Mouse (Mus musculus) stomach, embryonic 14.5 days (tissue): ENCODE measurements around the gene Ttyh3. TPM values are rescaled to one million over a fixed set of nuclear protein-coding genes. Genes with fewer than 3 reads are reported as not detected.

Source experiments
- ATAC-seq: fragments of 200-750 bp; cut with Nextera tagmentation; 2 replicates; pipeline ENCODE4 v1.8.0; 2017; ENCODE audit warnings: low read depth, moderate TSS enrichment; ENCODE audit not compliant: insufficient number of reproducible peaks, insufficient read depth, low FRiP score
- H3K27ac ChIP-seq: fragments of 300-500 bp; sonication (generic); 2 replicates; pipeline ENCODE4 v1.5.1; 2014; ENCODE audit warnings: mild to moderate bottlenecking, low read length, moderate library complexity, mixed read lengths
- H3K27me3 ChIP-seq: fragments of 300-500 bp; sonication (generic); 2 replicates; pipeline ENCODE4 v1.6.1; 2014; ENCODE audit warnings: low read length, control low read depth, mixed read lengths; ENCODE audit not compliant: control insufficient read depth, insufficient read depth
- H3K36me3 ChIP-seq: fragments of 300-500 bp; sonication (generic); 2 replicates; pipeline ENCODE4 v1.6.1; 2014; ENCODE audit warnings: mild to moderate bottlenecking, control low read depth, low read length, moderate library complexity, mixed read lengths; ENCODE audit not compliant: control insufficient read depth, insufficient read depth
- H3K4me1 ChIP-seq: fragments of 300-500 bp; sonication (generic); 2 replicates; pipeline ENCODE4 v1.6.1; 2014; ENCODE audit warnings: low read length, control low read depth, mixed read lengths; ENCODE audit not compliant: control insufficient read depth, insufficient read depth
- H3K4me2 ChIP-seq: fragments of 300-500 bp; sonication (generic); replicated peaks from 2 replicates; pipeline ENCODE4 v1.6.1; 2014; ENCODE audit warnings: low read depth, low read length, control low read depth
- H3K4me3 ChIP-seq: fragments of 300-500 bp; sonication (generic); 2 replicates; pipeline ENCODE4 v1.5.1; 2014; ENCODE audit warnings: low read depth, low read length, control low read depth
- H3K9ac ChIP-seq: fragments of 300-500 bp; sonication (generic); replicated peaks from 2 replicates; pipeline ENCODE4 v1.6.1; 2014; ENCODE audit warnings: low read depth, mild to moderate bottlenecking, control low read depth, low read length, moderate library complexity, mixed read lengths
- H3K9me3 ChIP-seq: fragments of 300-500 bp; sonication (generic); 2 replicates; pipeline ENCODE4 v1.6.1; 2016; ENCODE audit warnings: low read depth, low read length, control low read depth; ENCODE audit not compliant: control insufficient read depth
- WGBS: fragments of 180-500 bp; shearing (Covaris S2); extraction: QIAGEN DNeasy Blood & Tissue Kit; methylation state at CpG from one replicate; pipeline ENCODE4 v1.1.7; 2014; 5-methylcytosine and 5-hydroxymethylcytosine counted together
- polyA plus RNA-seq: library from polyadenylated mRNA; unstranded; fragments of >200 nt; fragmentation: Nextera tagmentation; extraction: Ambion mirVana; gene quantifications from 2 replicates; pipeline ENCODE4 v1.2.1, GENCODE M21; 2014

Gene Ttyh3
- polyA plus RNA-seq, 1 experiment from 2014 or later, result 43.1 TPM

- Histone ChIP-seq H3K4me2 (no peak overlapping the region), H3K36me3 (peaks cover 34% of the 10 kb centered on the region), H3K27me3 (no peaks in the 10 kb centered on the region), H3K27ac (no peak overlapping the region), H3K9ac (no peak overlapping the region), H3K9me3 (no peaks in the 10 kb centered on the region), H3K4me3 (no peak overlapping the region), H3K4me1 (no peaks in the 10 kb centered on the region)
- WGBS, result 55% methylated on average over 7 of the region's 7 CpGs
- no peak for ATAC-seq
These were observed 28.7 kb downstream of the Ttyh3 start for GRCm38 (mm10) chr5:140619895-140620736.

- Histone ChIP-seq H3K4me3 (no peak overlapping the region), H3K9me3 (no peaks in the 10 kb centered on the region), H3K4me1 (no peaks in the 10 kb centered on the region), H3K27me3 (no peaks in the 10 kb centered on the region), H3K36me3 (peaks cover 33% of the 10 kb centered on the region), H3K4me2 (no peak overlapping the region), H3K27ac (no peak overlapping the region), H3K9ac (no peak overlapping the region)
- WGBS, result 20% methylated on average over 6 of the region's 6 CpGs
- ATAC-seq, result peak; percentile 38; the same call in 1 of the 2 replicates
These were observed 29.6 kb downstream of the Ttyh3 start for GRCm38 (mm10) chr5:140619151-140619771.

GRCm38 (mm10) chr5:140617714-140618113 is 31.1 kb downstream of the Ttyh3 start:
- H3K27me3 ChIP-seq, result no peaks in the 10 kb centered on the region
- H3K4me3 ChIP-seq, result no peak overlapping the region
- peaks cover 30% of the 10 kb centered on the region for H3K36me3 ChIP-seq
- H3K4me2 ChIP-seq, result no peak overlapping the region
- no peaks in the 10 kb centered on the region for H3K4me1 ChIP-seq
- 70% methylated on average over 5 of the region's 5 CpGs for WGBS
- H3K9me3 ChIP-seq, result no peaks in the 10 kb centered on the region
- peak overlapping the region; percentile 44; the same call in 1 of the 2 replicates for H3K27ac ChIP-seq
- no peak overlapping the region for H3K9ac ChIP-seq
- ATAC-seq, result no peak

GRCm38 (mm10) chr5:140616691-140617090 is 32.1 kb downstream of the Ttyh3 start:
- no peak overlapping the region for H3K4me3 ChIP-seq
- 64% methylated on average over 9 of the region's 9 CpGs for WGBS
- H3K4me1 ChIP-seq, result peaks cover 4% of the 10 kb centered on the region; the same call in 1 of the 2 replicates
- no peak overlapping the region for H3K9ac ChIP-seq
- H3K27me3 ChIP-seq, result no peaks in the 10 kb centered on the region
- H3K27ac ChIP-seq, result no peak overlapping the region
- ATAC-seq, result no peak
- H3K36me3 ChIP-seq, result peaks cover 25% of the 10 kb centered on the region
- no peaks in the 10 kb centered on the region for H3K9me3 ChIP-seq
- H3K4me2 ChIP-seq, result no peak overlapping the region

GRCm38 (mm10) chr5:140616110-140616503 is 32.7 kb downstream of the Ttyh3 start:
- H3K27me3 ChIP-seq, result no peaks in the 10 kb centered on the region
- no peaks in the 10 kb centered on the region for H3K9me3 ChIP-seq
- WGBS, result 82% methylated on average over 6 of the region's 6 CpGs
- peaks cover 10% of the 10 kb centered on the region; the same call in 1 of the 2 replicates for H3K4me1 ChIP-seq
- no peak overlapping the region for H3K27ac ChIP-seq
- no peak overlapping the region for H3K4me2 ChIP-seq
- peaks cover 23% of the 10 kb centered on the region for H3K36me3 ChIP-seq
- no peak overlapping the region for H3K9ac ChIP-seq
- H3K4me3 ChIP-seq, result no peak overlapping the region
- ATAC-seq, result no peak

- Histone ChIP-seq H3K4me2 (no peak overlapping the region), H3K9me3 (no peaks in the 10 kb centered on the region), H3K27me3 (no peaks in the 10 kb centered on the region), H3K9ac (no peak overlapping the region), H3K27ac (no peak overlapping the region), H3K4me3 (no peak overlapping the region), H3K4me1 (peaks cover 16% of the 10 kb centered on the region), H3K36me3 (peaks cover 23% of the 10 kb centered on the region)
- 77% methylated on average over 10 of the region's 10 CpGs for WGBS
- ATAC-seq, result no peak
These were observed 33.3 kb downstream of the Ttyh3 start for GRCm38 (mm10) chr5:140615321-140616109.

- Histone ChIP-seq H3K36me3 (peaks cover 23% of the 10 kb centered on the region), H3K27me3 (no peaks in the 10 kb centered on the region), H3K9ac (no peak overlapping the region), H3K4me3 (no peak overlapping the region), H3K27ac (no peak overlapping the region), H3K4me1 (peaks cover 22% of the 10 kb centered on the region), H3K9me3 (no peaks in the 10 kb centered on the region), H3K4me2 (no peak overlapping the region)
- ATAC-seq, result no peak
- WGBS, result 83% methylated on average over 4 of the region's 4 CpGs
These were observed 34.0 kb downstream of the Ttyh3 start for GRCm38 (mm10) chr5:140614837-140615236.

- WGBS, result 94% methylated on average over 10 of the region's 10 CpGs
- H3K27me3 ChIP-seq, result peaks cover 2% of the 10 kb centered on the region; the same call in 1 of the 2 replicates
- no peak overlapping the region for H3K4me3 ChIP-seq
- no peak overlapping the region for H3K9ac ChIP-seq
- H3K27ac ChIP-seq, result no peak overlapping the region
- H3K9me3 ChIP-seq, result no peaks in the 10 kb centered on the region
- no peak for ATAC-seq
- no peak overlapping the region for H3K4me2 ChIP-seq
- H3K36me3 ChIP-seq, result peaks cover 23% of the 10 kb centered on the region
- H3K4me1 ChIP-seq, result peaks cover 29% of the 10 kb centered on the region
These were observed 34.7 kb downstream of the Ttyh3 start for GRCm38 (mm10) chr5:140614141-140614540.
